Mouse (Mus musculus) mouse embryonic stem cell (cell line): ENCODE results near the gene Gm16223.

ENCODE experiments used
- in situ Hi-C, 2 experiments: fragments of 300-500 bp; cut with MboI; formaldehyde crosslinking; loops; 1 replicate in 1 of 2; 3 replicates in 1 of 2; pipeline ENCODE4 v1.14.3; 2019 to 2020; ENCODE audit warnings: low sequenced_read_pairs in 2 of 2, low pct_unique_long_range_greater_than_20kb in 1 of 2, mixed read lengths in 1 of 2; ENCODE audit not compliant: unreplicated experiment in 1 of 2

Gene Gm16223

GRCm38 (mm10) chr5:42207456-42208122 is 139.8 kb downstream of the Gm16223 start:
- in situ Hi-C loops = no loop called here

- in situ Hi-C loops = no loop called here
Observed at GRCm38 (mm10) chr5:42211554-42212338, 144.0 kb downstream of the Gm16223 start.

- in situ Hi-C loops = no loop called here
Observed at GRCm38 (mm10) chr5:42212353-42212752, 144.6 kb downstream of the Gm16223 start.

GRCm38 (mm10) chr5:42224840-42225239 is 157.1 kb downstream of the Gm16223 start:
- in situ Hi-C loops = no loop called here

GRCm38 (mm10) chr5:42228631-42229030 is 160.9 kb downstream of the Gm16223 start:
- in situ Hi-C loops = no loop called here

GRCm38 (mm10) chr5:42239291-42239690 is 171.5 kb downstream of the Gm16223 start:
- in situ Hi-C loops = no loop called here

- in situ Hi-C loops = no loop called here
Observed at GRCm38 (mm10) chr5:42239806-42240205, 172.0 kb downstream of the Gm16223 start.

GRCm38 (mm10) chr5:42250376-42250775 is 182.6 kb downstream of the Gm16223 start:
- in situ Hi-C loops = no loop called here
